Mouse (Mus musculus) liver, adult 2 months (tissue): ENCODE measurements around the gene Spcs2.

Experiments
- CTCF ChIP-seq: fragments of 200-500 bp; IDR thresholded peaks from 2 replicates; pipeline ENCODE4 v1.5.1; 2011; ENCODE audit warnings: low read depth, low read length, control low read depth
- POLR2A ChIP-seq: fragments of 200-500 bp; IDR thresholded peaks from 2 replicates; pipeline ENCODE4 v1.6.1; 2011; ENCODE audit warnings: low read length, control low read depth; ENCODE audit not compliant: insufficient read depth; ENCODE audit errors: extremely low read depth

DNA sequence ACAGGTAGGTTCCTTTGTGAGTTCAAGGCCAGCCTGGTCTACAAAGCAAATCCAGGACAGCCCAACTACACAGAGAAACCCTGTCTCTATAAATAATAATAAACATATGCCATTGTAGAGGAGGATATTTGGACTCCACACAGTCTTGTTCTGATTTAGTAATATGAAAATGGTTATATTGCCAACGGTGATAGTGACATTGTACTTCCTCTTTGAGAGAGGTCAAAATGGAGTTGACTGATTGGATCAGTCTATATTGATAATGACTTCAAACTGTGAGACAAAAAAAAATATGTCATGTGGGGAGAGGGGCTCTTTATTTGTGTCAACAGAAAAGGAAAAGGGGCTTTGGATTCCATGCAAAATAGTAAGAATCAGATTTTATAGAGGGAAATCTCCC is 57.9 kb downstream of the Spcs2 start:
- TF ChIP-seq CTCF (no peak), POLR2A (no peak)
